Mouse (Mus musculus) yolk sac, embryonic 10.5 days (tissue): ENCODE results near the gene Rad23b.
A peak's percentile ranks its signal among the peaks of the same experiment; 100 is the strongest.
"Not testable (repeated sequence)": the region's sequence is repeated elsewhere in the genome, so short reads cannot be mapped to it uniquely, and the experiment has no call there.

Source experiments
- DNase-seq: peaks from one replicate; pipeline ENCODE4 v3.0.0-alpha.2; 2017; ENCODE audit warnings: low spot score

The Rad23b gene

GRCm38 (mm10) chr4:55349452-55350218 lies at the start of gene Rad23b:
Rad23b (plus strand) TSS chr4:55350043.
- DNase-seq = peak; percentile 99

GRCm38 (mm10) chr4:55304121-55304520 lies 45.7 kb upstream of the Rad23b start:
- no peak for DNase-seq

GRCm38 (mm10) chr4:55306636-55307035 lies 43.2 kb upstream of the Rad23b start:
- no peak for DNase-seq

- DNase-seq = no peak
Measured at GRCm38 (mm10) chr4:55316726-55317125, 33.1 kb upstream of the Rad23b start.

GRCm38 (mm10) chr4:55318350-55318749 lies 31.5 kb upstream of the Rad23b start:
- not testable (repeated sequence) for DNase-seq

GRCm38 (mm10) chr4:55325786-55326518 lies 23.9 kb upstream of the Rad23b start:
- no peak for DNase-seq

GRCm38 (mm10) chr4:55327508-55327907 lies 22.3 kb upstream of the Rad23b start:
- DNase-seq = no peak

GRCm38 (mm10) chr4:55328471-55328870 lies 21.4 kb upstream of the Rad23b start:
- DNase-seq = no peak

GRCm38 (mm10) chr4:55328928-55329327 lies 20.9 kb upstream of the Rad23b start:
- not testable (repeated sequence) for DNase-seq

GRCm38 (mm10) chr4:55329621-55330346 lies 20.1 kb upstream of the Rad23b start:
- no peak for DNase-seq

- no peak for DNase-seq
Measured at GRCm38 (mm10) chr4:55335030-55335770, 14.6 kb upstream of the Rad23b start.

GRCm38 (mm10) chr4:55338905-55339304 lies 10.9 kb upstream of the Rad23b start:
- DNase-seq = no peak

- no peak for DNase-seq
Measured at GRCm38 (mm10) chr4:55339388-55339787, 10.5 kb upstream of the Rad23b start.

GRCm38 (mm10) chr4:55341797-55342196 lies 8.0 kb upstream of the Rad23b start:
- DNase-seq = no peak

GRCm38 (mm10) chr4:55342602-55343001 lies 7.2 kb upstream of the Rad23b start:
- DNase-seq = no peak

GRCm38 (mm10) chr4:55343287-55343686 lies 6.6 kb upstream of the Rad23b start:
- no peak for DNase-seq

- no peak for DNase-seq
Measured at GRCm38 (mm10) chr4:55348759-55349451, 938 bp upstream of the Rad23b start.

GRCm38 (mm10) chr4:55350219-55350931 lies 532 bp downstream of the Rad23b start:
- peak; percentile 76 for DNase-seq

- no peak for DNase-seq
Measured at GRCm38 (mm10) chr4:55351037-55351436, 1.2 kb downstream of the Rad23b start.

GRCm38 (mm10) chr4:55351860-55352259 lies 2.0 kb downstream of the Rad23b start:
- DNase-seq = no peak

GRCm38 (mm10) chr4:55354038-55354437 lies 4.2 kb downstream of the Rad23b start:
- DNase-seq = no peak
